Mouse (Mus musculus) kidney, embryonic 14.5 days (tissue): Measurements from ENCODE around the gene Lrrc36. TPM values are rescaled to one million over a fixed set of nuclear protein-coding genes. Genes with fewer than 3 reads are reported as not detected.

ENCODE experiments used
- ATAC-seq: fragments of 200-750 bp; cut with Nextera tagmentation; 2 replicates; pipeline ENCODE4 v1.8.0; 2017; ENCODE audit warnings: moderate number of reproducible peaks, mild to moderate bottlenecking, moderate TSS enrichment, moderate library complexity; ENCODE audit not compliant: low FRiP score, low TSS enrichment
- H3K27ac ChIP-seq: fragments of 300-500 bp; sonication (generic); 2 replicates; pipeline ENCODE4 v1.5.1; 2014; ENCODE audit warnings: low read depth, mild to moderate bottlenecking, low read length, moderate library complexity, mixed read lengths
- H3K27me3 ChIP-seq: fragments of 300-500 bp; sonication (generic); 2 replicates; pipeline ENCODE4 v1.6.1; 2014; ENCODE audit warnings: mild to moderate bottlenecking, low read length; ENCODE audit not compliant: control insufficient read depth, insufficient read depth
- H3K36me3 ChIP-seq: fragments of 300-500 bp; sonication (generic); 2 replicates; pipeline ENCODE4 v1.6.1; 2014; ENCODE audit warnings: low read length, mixed read lengths; ENCODE audit not compliant: control insufficient read depth, insufficient read depth
- H3K4me1 ChIP-seq: fragments of 300-500 bp; sonication (generic); 2 replicates; pipeline ENCODE4 v1.6.1; 2014; ENCODE audit warnings: low read length, mixed read lengths; ENCODE audit not compliant: control insufficient read depth, insufficient read depth
- H3K4me2 ChIP-seq: fragments of 300-500 bp; sonication (generic); replicated peaks from 2 replicates; pipeline ENCODE4 v1.6.1; 2014; ENCODE audit warnings: low read depth, mild to moderate bottlenecking, low read length
- H3K4me3 ChIP-seq: fragments of 300-500 bp; sonication (generic); 2 replicates; pipeline ENCODE4 v1.5.1; 2014; ENCODE audit warnings: mild to moderate bottlenecking, low read length
- H3K9ac ChIP-seq: fragments of 300-500 bp; sonication (generic); 2 replicates; pipeline ENCODE4 v1.6.1; 2014; ENCODE audit warnings: low read depth, mild to moderate bottlenecking, low read length, moderate library complexity
- H3K9me3 ChIP-seq: fragments of 300-500 bp; sonication (generic); 2 replicates; pipeline ENCODE4 v1.6.1; 2016; ENCODE audit warnings: low read length; ENCODE audit not compliant: control insufficient read depth
- WGBS: fragments of 180-500 bp; shearing (Covaris S2); extraction: QIAGEN DNeasy Blood & Tissue Kit; methylation state at CpG from one replicate; pipeline ENCODE4 v1.1.7; 2014; 5-methylcytosine and 5-hydroxymethylcytosine counted together
- polyA plus RNA-seq: library from polyadenylated mRNA; unstranded; fragments of >200 nt; fragmentation: Nextera tagmentation; extraction: Ambion mirVana; gene quantifications from 2 replicates; pipeline ENCODE4 v1.2.1, GENCODE M21; 2014

Gene Lrrc36
- polyA plus RNA-seq, 1 experiment from 2014 or later, result not detected

- peaks cover 10% of the 10 kb centered on the region; the same call in 1 of the 2 replicates for H3K4me1 ChIP-seq
- H3K9me3 ChIP-seq, result no peaks in the 10 kb centered on the region
- H3K36me3 ChIP-seq, result no peaks in the 10 kb centered on the region
- no peak overlapping the region for H3K9ac ChIP-seq
- H3K27me3 ChIP-seq, result no peaks in the 10 kb centered on the region
- no peak overlapping the region for H3K4me2 ChIP-seq
- 64% methylated on average over 6 of the region's 6 CpGs for WGBS
- H3K27ac ChIP-seq, result no peak overlapping the region
- no peak for ATAC-seq
- no peak overlapping the region for H3K4me3 ChIP-seq
Observed at GRCm38 (mm10) chr8:105389096-105389495, 24.3 kb upstream of the Lrrc36 start.

- Histone ChIP-seq H3K9me3 (no peaks in the 10 kb centered on the region), H3K9ac (no peak overlapping the region), H3K4me2 (no peak overlapping the region), H3K27ac (no peak overlapping the region), H3K4me3 (no peak overlapping the region), H3K36me3 (no peaks in the 10 kb centered on the region), H3K4me1 (0 out of 2 replicates have a peak, but pooled peaks cover 2% of the 10 kb centered on the region), H3K27me3 (no peaks in the 10 kb centered on the region)
- ATAC-seq, result no peak
- 85% methylated on average over 12 of the region's 12 CpGs for WGBS
Observed at GRCm38 (mm10) chr8:105393089-105393787, 20.1 kb upstream of the Lrrc36 start.

- Histone ChIP-seq H3K9me3 (no peaks in the 10 kb centered on the region), H3K27ac (no peak overlapping the region), H3K4me2 (no peak overlapping the region), H3K27me3 (no peaks in the 10 kb centered on the region), H3K4me1 (no peaks in the 10 kb centered on the region), H3K36me3 (no peaks in the 10 kb centered on the region), H3K9ac (no peak overlapping the region), H3K4me3 (no peak overlapping the region)
- ATAC-seq, result no peak
- 79% methylated on average over 7 of the region's 7 CpGs for WGBS
Observed at GRCm38 (mm10) chr8:105393915-105394314, 19.5 kb upstream of the Lrrc36 start.

GRCm38 (mm10) chr8:105397747-105398146, 15.6 kb upstream of the Lrrc36 start:
- Histone ChIP-seq H3K36me3 (no peaks in the 10 kb centered on the region), H3K27ac (no peak overlapping the region), H3K9ac (no peak overlapping the region), H3K27me3 (no peaks in the 10 kb centered on the region), H3K4me3 (no peak overlapping the region), H3K4me1 (no peaks in the 10 kb centered on the region), H3K9me3 (0 out of 2 replicates have a peak, but pooled peaks cover 2% of the 10 kb centered on the region), H3K4me2 (no peak overlapping the region)
- 31% methylated on average over 3 of the region's 3 CpGs for WGBS
- ATAC-seq, result no peak

GRCm38 (mm10) chr8:105400016-105400415, 13.4 kb upstream of the Lrrc36 start:
- ATAC-seq, result no peak
- Histone ChIP-seq H3K9ac (no peak overlapping the region), H3K27ac (no peak overlapping the region), H3K4me3 (no peak overlapping the region), H3K36me3 (no peaks in the 10 kb centered on the region), H3K4me2 (no peak overlapping the region), H3K27me3 (no peaks in the 10 kb centered on the region), H3K9me3 (0 out of 2 replicates have a peak, but pooled peaks cover 2% of the 10 kb centered on the region), H3K4me1 (no peaks in the 10 kb centered on the region)
- 87% methylated on average over 5 of the region's 5 CpGs for WGBS

- H3K36me3 ChIP-seq, result no peaks in the 10 kb centered on the region
- no peaks in the 10 kb centered on the region for H3K4me1 ChIP-seq
- H3K4me3 ChIP-seq, result no peak overlapping the region
- no peaks in the 10 kb centered on the region for H3K27me3 ChIP-seq
- no peak overlapping the region for H3K9ac ChIP-seq
- 0 out of 2 replicates have a peak, but pooled peaks cover 2% of the 10 kb centered on the region for H3K9me3 ChIP-seq
- H3K4me2 ChIP-seq, result no peak overlapping the region
- WGBS, result 75% methylated on average over 8 of the region's 8 CpGs
- H3K27ac ChIP-seq, result no peak overlapping the region
- no peak for ATAC-seq
Observed at GRCm38 (mm10) chr8:105403467-105403866, 9.9 kb upstream of the Lrrc36 start.

GRCm38 (mm10) chr8:105404496-105404895, 8.9 kb upstream of the Lrrc36 start:
- Histone ChIP-seq H3K27me3 (no peaks in the 10 kb centered on the region), H3K27ac (no peak overlapping the region), H3K9ac (no peak overlapping the region), H3K4me2 (no peak overlapping the region), H3K36me3 (no peaks in the 10 kb centered on the region), H3K4me3 (no peak overlapping the region), H3K9me3 (0 out of 2 replicates have a peak, but pooled peaks cover 2% of the 10 kb centered on the region), H3K4me1 (no peaks in the 10 kb centered on the region)
- ATAC-seq, result no peak
- 70% methylated on average over 1 of the region's 1 CpGs for WGBS

DNA sequence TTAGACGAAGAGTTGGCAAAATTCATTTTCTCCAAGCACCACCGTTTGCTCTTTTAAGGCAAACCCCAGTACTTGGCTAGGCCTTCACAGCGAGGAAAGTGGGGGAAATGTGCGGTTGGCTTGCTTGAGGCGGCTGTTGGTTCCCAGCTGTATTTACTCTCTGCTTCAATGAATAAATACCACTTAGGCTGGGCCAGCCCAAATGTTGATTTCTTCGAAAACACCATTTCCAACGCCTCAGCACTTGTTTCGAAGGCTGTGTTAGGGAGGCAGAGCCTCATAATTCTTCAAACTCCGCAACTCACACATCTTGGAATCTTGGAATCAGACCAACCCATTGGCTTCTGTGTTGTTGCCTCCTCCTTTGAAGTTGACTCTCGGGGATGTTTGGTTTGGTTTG, 7.0 kb upstream of the Lrrc36 start:
- no peak overlapping the region for H3K9ac ChIP-seq
- no peaks in the 10 kb centered on the region for H3K27me3 ChIP-seq
- ATAC-seq, result no peak
- no peak overlapping the region for H3K4me3 ChIP-seq
- H3K36me3 ChIP-seq, result no peaks in the 10 kb centered on the region
- H3K27ac ChIP-seq, result no peak overlapping the region
- no peaks in the 10 kb centered on the region for H3K9me3 ChIP-seq
- no peak overlapping the region for H3K4me2 ChIP-seq
- no peaks in the 10 kb centered on the region for H3K4me1 ChIP-seq
- WGBS, result 59% methylated on average over 10 of the region's 10 CpGs

- Histone ChIP-seq H3K4me2 (no peak overlapping the region), H3K4me3 (no peak overlapping the region), H3K9ac (no peak overlapping the region), H3K27me3 (peaks cover 8% of the 10 kb centered on the region; the same call in 1 of the 2 replicates), H3K4me1 (no peaks in the 10 kb centered on the region), H3K27ac (no peak overlapping the region), H3K9me3 (no peaks in the 10 kb centered on the region), H3K36me3 (no peaks in the 10 kb centered on the region)
- no peak for ATAC-seq
- WGBS, result 57% methylated on average over 7 of the region's 7 CpGs
Observed at GRCm38 (mm10) chr8:105408331-105408730, 5.0 kb upstream of the Lrrc36 start.
